Mouse (Mus musculus) spleen, adult 2 months (tissue): ENCODE results near the gene Dnah2.

Experiments used
- CTCF ChIP-seq: fragments of 200-500 bp; IDR thresholded peaks from 2 replicates; pipeline ENCODE4 v1.5.1; 2011; ENCODE audit warnings: mild to moderate bottlenecking, inconsistent platforms; ENCODE audit not compliant: insufficient read depth, insufficient read length, insufficient replicate concordance; ENCODE audit errors: extremely low read depth
- POLR2A ChIP-seq: fragments of 200-500 bp; IDR thresholded peaks from 2 replicates; pipeline ENCODE4 v1.6.1; 2011; ENCODE audit warnings: low read depth, low read length, inconsistent platforms

- TF ChIP-seq CTCF (no peak), POLR2A (no peak)
These were observed 29.4 kb upstream of the Dnah2 start for GRCm38 (mm10) chr11:69578301-69578700.
